Mouse (Mus musculus): ENCODE results near the gene Arntl. TPM values are rescaled to one million over a fixed set of nuclear protein-coding genes. Genes with fewer than 3 reads are reported as not detected.

Gene Arntl
- polyA plus RNA-seq, 1 experiment from 2014 or later: 9.2 TPM

- no peak for ATAC-seq (replicated peaks; ENCODE audit: low FRiP score)
- 90% methylated on average over 8 of the region's 8 CpGs for WGBS
Observed at GRCm38 (mm10) chr7:113183787-113184186, 23.5 kb upstream of the Arntl start.

GRCm38 (mm10) chr7:113185056-113185455 is 22.2 kb upstream of the Arntl start:
- H3K4me1 ChIP-seq (replicated peaks; ENCODE audit: control insufficient read depth, insufficient read depth, low read length): no peaks in the 10 kb centered on the region
- no peak overlapping the region for H3K4me2 ChIP-seq (ENCODE audit: low read depth, low read length, severe bottlenecking)
- H3K27me3 ChIP-seq (ENCODE audit: control insufficient read depth, insufficient read depth, low read length): no peaks in the 10 kb centered on the region
- no peaks in the 10 kb centered on the region for H3K9me3 ChIP-seq (ENCODE audit: control insufficient read depth, low read length)
- DNase-seq (ENCODE audit: low spot score) (no peak), ATAC-seq (replicated peaks; ENCODE audit: low FRiP score) (no peak)
- H3K9ac ChIP-seq (ENCODE audit: low read length): no peak overlapping the region
- no peak overlapping the region for H3K27ac ChIP-seq (ENCODE audit: low read depth, low read length)
- H3K36me3 ChIP-seq (ENCODE audit: control insufficient read depth, insufficient read depth, low read length): no peaks in the 10 kb centered on the region
- no peak overlapping the region for H3K4me3 ChIP-seq (ENCODE audit: low read depth, low read length)

More at GRCm38 (mm10) chr7:113183787-113184186, 23.5 kb upstream of the Arntl start:
- Histone ChIP-seq H3K9ac (ENCODE audit: low read length) (no peak overlapping the region), H3K4me3 (ENCODE audit: low read depth, low read length) (no peak overlapping the region), H3K36me3 (ENCODE audit: control insufficient read depth, insufficient read depth, low read length) (no peaks in the 10 kb centered on the region), H3K4me2 (ENCODE audit: low read depth, low read length, severe bottlenecking) (no peak overlapping the region), H3K27ac (ENCODE audit: low read depth, low read length) (no peak overlapping the region), H3K27me3 (ENCODE audit: control insufficient read depth, insufficient read depth, low read length) (no peaks in the 10 kb centered on the region), H3K4me1 (replicated peaks; ENCODE audit: control insufficient read depth, insufficient read depth, low read length) (no peaks in the 10 kb centered on the region), H3K9me3 (ENCODE audit: control insufficient read depth, low read length) (no peaks in the 10 kb centered on the region)
- no peak for DNase-seq (ENCODE audit: low spot score)

GRCm38 (mm10) chr7:113186041-113186800 is 21.0 kb upstream of the Arntl start:
- no peaks in the 10 kb centered on the region for H3K9me3 ChIP-seq (ENCODE audit: control insufficient read depth, low read length)
- H3K36me3 ChIP-seq (ENCODE audit: control insufficient read depth, insufficient read depth, low read length): no peaks in the 10 kb centered on the region
- no peaks in the 10 kb centered on the region for H3K27me3 ChIP-seq (ENCODE audit: control insufficient read depth, insufficient read depth, low read length)
- H3K27ac ChIP-seq (ENCODE audit: low read depth, low read length): no peak overlapping the region
- no peak overlapping the region for H3K9ac ChIP-seq (ENCODE audit: low read length)
- ATAC-seq (replicated peaks; ENCODE audit: low FRiP score) (no peak), DNase-seq (ENCODE audit: low spot score) (no peak)
- H3K4me2 ChIP-seq (ENCODE audit: low read depth, low read length, severe bottlenecking): no peak overlapping the region
- H3K4me3 ChIP-seq (ENCODE audit: low read depth, low read length): no peak overlapping the region
- H3K4me1 ChIP-seq (replicated peaks; ENCODE audit: control insufficient read depth, insufficient read depth, low read length): no peaks in the 10 kb centered on the region
- WGBS: 69% methylated on average over 10 of the region's 10 CpGs

- no peak overlapping the region for H3K4me2 ChIP-seq (ENCODE audit: low read depth, low read length, severe bottlenecking)
- no peaks in the 10 kb centered on the region for H3K27me3 ChIP-seq (ENCODE audit: control insufficient read depth, insufficient read depth, low read length)
- no peaks in the 10 kb centered on the region for H3K4me1 ChIP-seq (replicated peaks; ENCODE audit: control insufficient read depth, insufficient read depth, low read length)
- no peak for DNase-seq (ENCODE audit: low spot score)
- H3K9ac ChIP-seq (ENCODE audit: low read length): no peak overlapping the region
- H3K36me3 ChIP-seq (ENCODE audit: control insufficient read depth, insufficient read depth, low read length): no peaks in the 10 kb centered on the region
- no peak overlapping the region for H3K27ac ChIP-seq (ENCODE audit: low read depth, low read length)
- no peak overlapping the region for H3K4me3 ChIP-seq (ENCODE audit: low read depth, low read length)
- ATAC-seq (replicated peaks; ENCODE audit: low FRiP score): no peak
- WGBS: 58% methylated on average over 2 of the region's 2 CpGs
- H3K9me3 ChIP-seq (ENCODE audit: control insufficient read depth, low read length): no peaks in the 10 kb centered on the region
Observed at GRCm38 (mm10) chr7:113188091-113188490, 19.2 kb upstream of the Arntl start.

GRCm38 (mm10) chr7:113188566-113188965 is 18.7 kb upstream of the Arntl start:
- Histone ChIP-seq H3K4me2 (ENCODE audit: low read depth, low read length, severe bottlenecking) (no peak overlapping the region), H3K4me3 (ENCODE audit: low read depth, low read length) (no peak overlapping the region), H3K27ac (ENCODE audit: low read depth, low read length) (no peak overlapping the region), H3K27me3 (ENCODE audit: control insufficient read depth, insufficient read depth, low read length) (no peaks in the 10 kb centered on the region), H3K9ac (ENCODE audit: low read length) (no peak overlapping the region), H3K36me3 (ENCODE audit: control insufficient read depth, insufficient read depth, low read length) (no peaks in the 10 kb centered on the region), H3K9me3 (ENCODE audit: control insufficient read depth, low read length) (no peaks in the 10 kb centered on the region), H3K4me1 (replicated peaks; ENCODE audit: control insufficient read depth, insufficient read depth, low read length) (no peaks in the 10 kb centered on the region)
- DNase-seq (ENCODE audit: low spot score): no peak
- 61% methylated on average over 9 of the region's 9 CpGs for WGBS
- ATAC-seq (replicated peaks; ENCODE audit: low FRiP score): no peak

- Histone ChIP-seq H3K27ac (ENCODE audit: low read depth, low read length) (no peak overlapping the region), H3K4me1 (replicated peaks; ENCODE audit: control insufficient read depth, insufficient read depth, low read length) (no peaks in the 10 kb centered on the region), H3K9ac (ENCODE audit: low read length) (no peak overlapping the region), H3K4me3 (ENCODE audit: low read depth, low read length) (no peak overlapping the region), H3K9me3 (ENCODE audit: control insufficient read depth, low read length) (no peaks in the 10 kb centered on the region), H3K27me3 (ENCODE audit: control insufficient read depth, insufficient read depth, low read length) (no peaks in the 10 kb centered on the region), H3K36me3 (ENCODE audit: control insufficient read depth, insufficient read depth, low read length) (no peaks in the 10 kb centered on the region), H3K4me2 (ENCODE audit: low read depth, low read length, severe bottlenecking) (no peak overlapping the region)
- 78% methylated on average over 1 of the region's 1 CpGs for WGBS
- no peak for ATAC-seq (replicated peaks; ENCODE audit: low FRiP score)
- DNase-seq (ENCODE audit: low spot score): no peak
Observed at GRCm38 (mm10) chr7:113191787-113192186, 15.5 kb upstream of the Arntl start.

- no peak overlapping the region for H3K4me2 ChIP-seq (ENCODE audit: low read depth, low read length, severe bottlenecking)
- no peak overlapping the region for H3K4me3 ChIP-seq (ENCODE audit: low read depth, low read length)
- 60% methylated on average over 8 of the region's 8 CpGs for WGBS
- no peaks in the 10 kb centered on the region for H3K36me3 ChIP-seq (ENCODE audit: control insufficient read depth, insufficient read depth, low read length)
- no peaks in the 10 kb centered on the region for H3K27me3 ChIP-seq (ENCODE audit: control insufficient read depth, insufficient read depth, low read length)
- H3K4me1 ChIP-seq (replicated peaks; ENCODE audit: control insufficient read depth, insufficient read depth, low read length): no peaks in the 10 kb centered on the region
- H3K9me3 ChIP-seq (ENCODE audit: control insufficient read depth, low read length): no peaks in the 10 kb centered on the region
- H3K9ac ChIP-seq (ENCODE audit: low read length): no peak overlapping the region
- no peak overlapping the region for H3K27ac ChIP-seq (ENCODE audit: low read depth, low read length)
- ATAC-seq (replicated peaks; ENCODE audit: low FRiP score): no peak
- DNase-seq (ENCODE audit: low spot score): no peak
Observed at GRCm38 (mm10) chr7:113192714-113193365, 14.4 kb upstream of the Arntl start.

GRCm38 (mm10) chr7:113193872-113194271 is 13.4 kb upstream of the Arntl start:
- Histone ChIP-seq H3K36me3 (ENCODE audit: control insufficient read depth, insufficient read depth, low read length) (no peaks in the 10 kb centered on the region), H3K4me3 (ENCODE audit: low read depth, low read length) (no peak overlapping the region), H3K9me3 (ENCODE audit: control insufficient read depth, low read length) (no peaks in the 10 kb centered on the region), H3K4me1 (replicated peaks; ENCODE audit: control insufficient read depth, insufficient read depth, low read length) (no peaks in the 10 kb centered on the region), H3K27ac (ENCODE audit: low read depth, low read length) (no peak overlapping the region), H3K4me2 (ENCODE audit: low read depth, low read length, severe bottlenecking) (no peak overlapping the region), H3K9ac (ENCODE audit: low read length) (no peak overlapping the region), H3K27me3 (ENCODE audit: control insufficient read depth, insufficient read depth, low read length) (no peaks in the 10 kb centered on the region)
- ATAC-seq (replicated peaks; ENCODE audit: low FRiP score) (no peak), DNase-seq (ENCODE audit: low spot score) (no peak)

- no peaks in the 10 kb centered on the region for H3K27me3 ChIP-seq (ENCODE audit: control insufficient read depth, insufficient read depth, low read length)
- H3K4me3 ChIP-seq (ENCODE audit: low read depth, low read length): no peak overlapping the region
- H3K4me2 ChIP-seq (ENCODE audit: low read depth, low read length, severe bottlenecking): no peak overlapping the region
- H3K27ac ChIP-seq (ENCODE audit: low read depth, low read length): no peak overlapping the region
- WGBS: 66% methylated on average over 2 of the region's 2 CpGs
- ATAC-seq (replicated peaks; ENCODE audit: low FRiP score): no peak
- no peaks in the 10 kb centered on the region for H3K4me1 ChIP-seq (replicated peaks; ENCODE audit: control insufficient read depth, insufficient read depth, low read length)
- H3K9ac ChIP-seq (ENCODE audit: low read length): no peak overlapping the region
- H3K36me3 ChIP-seq (ENCODE audit: control insufficient read depth, insufficient read depth, low read length): no peaks in the 10 kb centered on the region
- DNase-seq (ENCODE audit: low spot score): no peak
- H3K9me3 ChIP-seq (ENCODE audit: control insufficient read depth, low read length): no peaks in the 10 kb centered on the region
Observed at GRCm38 (mm10) chr7:113195271-113195670, 12.0 kb upstream of the Arntl start.

Data from forebrain, embryonic 11.5 days (tissue).